Mouse (Mus musculus): Measurements from ENCODE around the gene Dnah17.

Dnah17 gene

DNA sequence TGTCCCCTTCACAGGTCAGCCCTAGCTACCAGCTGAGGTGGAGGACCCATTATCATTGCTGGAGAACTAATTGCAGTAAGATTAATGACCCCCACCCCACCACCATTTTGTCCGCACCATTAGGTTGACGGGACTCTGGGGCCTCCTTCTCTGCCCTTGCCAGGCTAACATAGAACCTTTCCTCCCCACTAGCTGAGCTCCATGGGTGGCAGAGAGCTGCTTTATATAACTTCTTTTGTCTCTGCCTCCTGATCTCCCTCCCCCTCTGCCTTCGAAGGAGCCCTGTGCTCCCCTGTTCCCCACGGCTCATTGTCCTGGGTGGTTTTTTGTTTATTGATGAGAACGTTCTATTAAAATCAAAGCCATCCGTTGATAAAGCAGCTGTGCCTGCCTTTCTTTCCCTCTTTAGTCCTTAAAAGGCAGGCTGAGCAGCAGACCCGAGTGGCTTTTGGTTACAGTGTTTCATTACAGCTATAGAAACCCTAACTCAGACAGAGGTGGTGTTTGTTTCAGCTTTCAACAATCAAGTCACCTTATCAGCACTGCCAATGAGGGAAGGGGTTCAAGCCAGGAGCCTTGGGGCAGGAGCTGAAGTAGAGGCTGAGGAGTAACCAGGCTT lies 12.2 kb upstream of the Dnah17 start:
- no peak for DNase-seq

DNA sequence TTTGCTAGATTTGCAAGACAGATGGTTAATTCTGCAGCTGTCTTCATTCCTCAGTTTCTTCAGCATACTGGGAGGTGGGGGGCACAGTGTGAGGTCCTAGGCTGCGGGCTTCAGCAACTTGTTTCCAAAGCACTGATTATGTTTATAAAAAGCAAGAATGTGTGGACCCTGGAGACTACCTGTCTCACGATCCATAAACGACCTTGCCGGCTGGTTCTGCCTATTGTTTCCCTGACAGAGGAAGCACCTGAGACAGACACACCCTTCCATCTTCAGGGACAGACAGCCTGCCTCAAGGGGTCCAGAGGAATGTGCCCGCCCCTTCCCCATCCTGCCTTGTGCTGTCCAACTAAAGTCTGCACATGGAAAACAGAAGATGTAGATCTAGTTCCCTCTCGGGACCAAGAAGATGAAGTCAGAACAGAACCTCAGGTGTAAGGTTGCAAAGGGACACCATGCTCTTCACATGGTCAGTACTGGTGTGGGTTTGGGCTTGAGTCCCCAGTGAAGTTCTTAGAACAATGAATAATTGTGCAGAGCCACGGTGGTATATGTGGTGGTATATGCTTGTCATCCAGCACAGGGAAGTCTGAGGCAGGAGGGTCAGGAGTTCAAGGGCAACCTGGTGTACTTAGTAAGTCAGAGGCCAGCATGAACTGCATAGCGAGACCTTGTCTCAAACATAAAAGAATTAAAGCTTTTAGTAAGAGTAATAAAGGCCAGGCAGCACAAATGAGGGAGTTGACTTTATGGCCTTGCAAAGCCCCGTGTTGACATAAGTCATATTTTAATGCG lies 10.5 kb upstream of the Dnah17 start:
- no peak for DNase-seq

DNA sequence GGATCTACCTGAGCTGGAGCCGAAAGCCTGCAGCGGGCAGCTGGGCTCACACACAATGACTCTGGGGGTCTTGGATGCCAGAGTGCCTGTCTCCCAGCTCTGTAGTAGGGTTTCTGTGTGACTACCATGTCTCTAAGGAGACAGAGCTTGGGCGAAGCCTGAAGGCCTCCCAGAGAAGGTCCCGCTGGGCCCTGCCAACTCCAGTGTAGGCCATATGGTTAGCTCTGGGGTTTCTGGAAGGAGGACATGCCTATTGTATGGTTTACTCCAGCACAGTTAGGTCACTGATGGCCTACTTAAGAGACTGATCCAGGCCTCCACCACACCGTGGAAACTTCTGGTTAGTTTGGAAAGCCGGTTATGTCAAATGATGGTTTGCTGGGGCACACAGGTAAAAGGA lies 7.9 kb upstream of the Dnah17 start:
- no peak for DNase-seq

DNA sequence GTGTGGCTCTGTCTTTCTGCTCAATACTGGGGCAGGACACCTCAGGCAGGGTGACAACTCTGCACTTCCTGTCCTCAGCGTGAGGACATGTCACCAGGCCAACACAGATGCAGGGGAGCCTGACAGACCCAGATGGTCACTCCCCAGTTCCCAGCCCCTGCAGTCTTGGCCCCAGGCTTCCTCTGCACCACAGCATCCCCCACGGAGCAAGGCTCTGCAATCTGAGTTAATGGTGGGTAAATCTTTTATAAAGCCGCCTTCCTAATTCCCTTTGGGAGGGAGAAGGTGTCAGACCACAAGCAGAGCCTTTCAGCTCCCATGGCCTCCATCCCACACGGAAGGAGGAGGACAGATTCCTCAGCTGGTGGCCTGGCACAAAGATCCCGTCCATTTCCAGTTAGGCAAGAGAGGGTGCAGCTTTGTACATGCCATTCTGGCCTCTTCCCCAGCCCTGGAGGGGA lies 5.8 kb upstream of the Dnah17 start:
- no peak for DNase-seq

DNA sequence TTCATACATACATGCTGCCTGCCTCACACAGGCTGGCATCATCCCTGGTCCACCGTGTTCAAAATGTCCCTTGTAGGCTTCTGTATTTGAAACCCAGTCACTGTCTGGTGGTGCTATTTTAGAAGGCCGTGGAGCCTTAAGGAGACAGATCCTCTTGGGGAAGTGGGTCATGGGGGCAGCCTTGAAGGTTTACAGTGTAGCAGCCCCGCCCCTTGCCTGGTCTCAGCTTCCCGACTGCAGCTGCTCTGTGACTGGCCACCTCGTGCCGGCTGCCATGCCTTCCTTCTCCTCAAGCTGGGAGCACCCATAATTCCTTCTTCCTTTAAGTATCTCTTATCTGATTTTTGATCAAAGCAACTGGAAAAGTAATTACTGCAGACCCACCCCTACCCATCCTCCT lies 4.8 kb upstream of the Dnah17 start:
- no peak for DNase-seq

DNA sequence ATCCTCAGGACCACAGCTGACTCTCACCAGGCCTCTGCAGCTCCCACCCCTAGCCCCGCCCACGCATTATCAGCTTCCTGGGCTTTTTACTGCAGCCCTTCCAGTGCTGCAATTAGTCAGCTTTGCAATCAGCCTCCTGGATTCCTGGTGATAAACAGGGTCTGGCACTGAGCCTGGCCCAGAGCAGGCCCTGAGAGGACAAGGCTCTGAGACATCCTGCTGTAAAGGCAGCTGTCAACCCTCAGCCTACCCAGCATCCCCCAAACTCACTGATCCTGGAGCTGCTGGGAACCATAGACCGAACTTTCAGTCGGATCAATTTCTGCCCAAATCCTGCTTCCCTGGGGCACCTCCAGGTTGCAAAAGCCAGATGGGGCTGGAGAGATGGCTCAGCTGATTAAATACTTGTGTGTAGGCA lies 3.3 kb upstream of the Dnah17 start:
- peak; percentile 70 for DNase-seq

DNA sequence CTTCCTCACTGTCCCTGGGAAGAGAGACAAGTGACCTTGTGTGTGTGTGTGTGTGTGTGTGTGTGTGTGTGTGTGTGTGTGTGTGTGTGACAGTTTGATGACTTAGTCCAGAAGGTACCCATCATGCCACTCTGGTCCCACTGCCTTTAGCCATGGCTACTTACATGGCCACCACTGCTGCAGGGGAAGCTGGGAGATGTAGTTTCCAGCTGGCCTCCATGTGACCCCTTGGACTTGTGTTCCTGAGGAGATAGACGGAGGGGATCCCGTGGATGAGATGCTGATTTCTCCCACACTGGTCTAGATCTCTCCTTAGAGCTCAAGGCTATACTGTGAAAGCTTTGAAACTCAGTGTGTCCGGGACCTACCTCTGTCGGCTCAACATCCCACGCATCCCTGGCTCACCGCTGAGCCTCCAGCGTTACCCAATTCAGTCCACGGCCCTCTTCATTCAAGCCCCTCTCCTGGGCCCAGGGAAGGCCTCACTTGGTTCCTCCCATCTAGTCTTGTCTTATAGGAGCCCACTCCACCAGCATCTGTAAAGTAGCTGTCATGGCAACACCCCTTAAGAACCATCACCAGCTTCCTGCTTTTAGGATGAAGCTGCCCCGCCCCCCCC lies 2.8 kb upstream of the Dnah17 start:
- DNase-seq = no peak

DNA sequence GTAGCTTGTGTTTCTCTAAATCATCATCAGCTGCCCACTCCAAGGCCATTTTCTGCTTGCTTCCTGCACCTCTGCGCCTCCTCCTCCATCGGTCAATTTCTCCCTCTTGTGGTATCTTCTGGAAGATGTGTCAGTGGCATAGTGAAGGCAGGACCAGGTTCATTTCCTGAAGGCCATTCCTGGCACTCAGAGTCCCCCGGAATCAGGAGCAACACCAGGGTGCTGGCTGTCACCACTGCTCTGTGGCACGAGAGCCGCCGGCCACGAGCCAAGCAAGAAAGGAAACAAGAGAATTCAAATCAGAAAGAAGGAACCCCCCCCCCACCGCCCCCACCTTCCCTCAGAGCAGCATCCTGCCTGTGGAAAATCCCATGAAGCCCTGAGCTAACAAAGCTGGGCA lies 1.7 kb upstream of the Dnah17 start:
- DNase-seq = no peak

DNA sequence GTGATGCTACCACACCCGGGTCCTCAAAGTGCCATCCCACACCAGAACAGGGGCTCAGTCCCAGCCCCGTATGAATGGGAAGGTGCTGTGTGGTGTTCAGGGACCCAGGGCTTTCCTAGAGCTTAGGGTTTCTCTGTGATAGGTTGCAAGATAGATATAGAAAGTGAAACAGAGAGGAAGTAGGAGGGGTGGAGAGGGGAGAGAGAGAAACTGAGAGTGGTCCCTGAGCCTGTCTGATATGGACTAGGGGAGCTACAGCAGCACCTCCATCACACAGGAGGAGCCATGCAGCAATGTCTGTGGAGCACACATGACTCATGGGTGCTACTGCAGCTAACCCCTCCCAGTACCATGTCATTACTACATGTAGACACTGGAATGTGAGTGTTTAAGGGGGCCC lies 622 bp downstream of the Dnah17 start:
- DNase-seq = no peak

DNA sequence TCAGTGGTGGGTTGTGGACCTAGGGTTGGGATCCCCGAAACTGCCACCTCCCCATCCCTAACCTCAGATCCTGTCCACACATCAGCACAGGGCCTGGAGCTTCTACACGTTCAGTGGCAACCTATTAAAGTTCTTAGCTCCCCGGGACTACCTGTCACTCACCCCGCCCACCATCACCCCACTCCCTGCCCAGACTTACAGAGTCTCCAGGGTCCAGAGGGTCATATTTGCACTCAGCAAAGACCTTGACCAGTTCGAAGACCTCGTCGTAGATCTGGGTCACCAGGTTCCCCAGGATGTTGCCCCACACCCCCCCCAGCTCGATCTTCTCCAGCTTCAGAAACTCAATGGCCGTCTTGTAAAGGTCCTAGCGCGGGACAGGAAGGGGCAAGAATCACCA lies 8.8 kb downstream of the Dnah17 start:
- DNase-seq = no peak

DNA sequence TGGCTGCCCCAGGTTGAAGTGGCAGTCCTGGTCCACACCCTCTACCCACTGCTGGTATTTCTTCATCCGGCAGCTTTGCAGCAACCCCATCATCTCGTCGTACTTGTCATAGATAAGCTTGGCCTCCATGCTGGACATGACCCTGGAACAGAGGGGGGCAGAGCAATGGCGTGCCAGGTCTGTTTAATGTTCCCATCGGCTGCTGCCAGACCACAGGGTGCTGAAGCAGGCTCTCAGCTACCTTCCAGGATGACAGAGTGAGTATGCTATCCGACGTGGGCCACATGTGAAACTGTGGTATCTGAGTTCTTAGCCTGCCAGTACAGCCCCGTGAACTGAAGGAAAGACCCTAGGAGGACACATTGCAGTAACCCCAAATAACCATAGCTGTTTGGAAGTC lies 11.7 kb downstream of the Dnah17 start:
- no peak for DNase-seq

DNA sequence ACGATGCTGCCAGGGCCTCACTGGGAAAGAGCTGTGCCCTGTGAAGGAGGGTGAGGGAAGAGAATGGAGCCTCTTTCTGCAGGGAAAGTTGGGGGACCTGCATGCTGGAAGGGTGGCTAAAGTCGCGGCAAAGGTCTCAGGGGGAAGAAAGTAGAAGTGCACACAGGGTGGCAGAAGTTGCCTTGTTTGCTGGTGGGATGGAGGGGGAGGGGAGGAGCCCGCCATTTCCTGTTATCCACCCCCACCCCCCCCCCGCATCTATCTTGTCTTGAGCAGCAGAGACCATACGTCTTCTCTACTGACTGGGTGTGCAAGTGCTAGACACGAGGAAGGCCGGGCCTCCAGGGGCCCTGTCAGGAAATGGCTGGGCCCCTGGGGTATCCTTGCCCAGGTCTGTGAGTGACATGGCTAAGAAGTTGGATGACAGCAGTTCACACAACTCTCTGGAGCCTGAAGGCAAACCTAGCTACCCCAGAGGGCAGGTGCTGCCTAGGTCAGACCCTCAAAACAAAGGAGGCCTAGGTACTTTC lies 15.8 kb downstream of the Dnah17 start:
- no peak for DNase-seq

DNA sequence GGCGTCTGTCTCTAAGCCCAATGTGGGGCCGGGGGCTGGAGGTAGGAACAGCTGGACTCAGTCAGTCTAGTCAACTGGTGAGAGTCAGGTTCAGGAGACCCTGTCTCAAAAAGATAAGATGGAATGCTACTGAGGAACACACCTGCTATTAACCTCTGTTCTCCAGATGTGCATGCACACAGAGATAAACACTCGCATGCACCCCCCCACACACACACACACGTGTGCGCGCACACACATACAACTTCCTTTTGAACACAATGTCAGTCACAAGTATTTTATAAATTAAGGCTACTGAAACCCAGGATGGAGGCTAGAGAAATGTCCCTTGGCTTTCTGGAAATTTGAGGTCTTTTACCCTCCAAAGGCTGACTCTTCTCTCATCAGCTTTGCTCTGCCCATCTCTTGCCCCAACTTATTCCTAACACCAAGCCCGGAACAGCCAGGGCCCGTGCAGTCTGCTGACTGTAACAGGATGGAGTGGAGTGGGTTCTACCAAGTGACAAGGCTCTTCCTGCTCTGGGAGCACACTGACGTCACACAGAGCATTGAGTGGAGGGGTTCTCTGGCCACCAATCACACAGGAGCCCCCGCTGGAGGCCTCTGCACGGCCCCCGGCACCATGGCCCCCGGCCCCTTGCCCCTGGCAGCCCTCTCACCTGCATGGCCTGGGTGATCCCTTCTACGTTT lies 16.8 kb downstream of the Dnah17 start:
- no peak for DNase-seq

DNA sequence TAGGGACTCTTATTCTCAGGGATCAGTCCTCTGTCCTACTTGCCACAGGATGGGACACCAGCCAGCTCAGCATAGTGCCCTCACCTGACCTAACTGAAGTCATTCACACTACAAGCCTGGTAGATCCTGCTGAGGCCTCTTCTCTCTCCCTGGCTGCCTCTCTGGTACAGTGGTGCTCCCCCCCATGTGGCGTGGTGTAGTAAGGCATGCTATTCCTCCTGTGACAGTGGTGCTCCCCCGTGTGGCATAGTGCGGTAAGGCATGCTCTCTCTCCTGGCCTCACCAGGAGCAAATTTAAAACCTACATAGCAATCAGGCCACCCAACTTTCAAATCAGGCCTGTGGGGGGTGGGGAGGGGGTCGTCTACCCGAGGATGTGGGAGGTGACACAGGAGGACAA lies 26.4 kb downstream of the Dnah17 start:
- DNase-seq = peak; percentile 82

DNA sequence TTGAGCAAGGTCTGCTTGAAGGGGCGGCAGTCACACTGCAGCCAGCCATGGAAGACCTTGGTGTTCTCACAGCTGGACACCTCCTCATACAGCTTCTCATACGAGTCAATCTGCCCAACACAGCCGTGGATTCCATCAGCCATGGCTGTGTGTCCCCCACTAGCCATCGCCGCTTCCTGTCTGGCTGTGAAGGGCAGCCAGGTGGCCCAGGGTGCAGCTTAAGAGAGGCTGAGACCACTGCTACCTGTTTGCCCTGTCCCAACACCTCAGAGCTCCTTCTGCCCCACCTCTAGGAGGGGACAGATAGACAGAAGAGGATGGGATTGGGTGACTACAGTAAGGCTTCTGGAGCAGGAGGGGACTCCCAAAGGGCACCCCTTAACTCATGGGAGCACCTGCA lies 27.1 kb downstream of the Dnah17 start:
- no peak for DNase-seq

DNA sequence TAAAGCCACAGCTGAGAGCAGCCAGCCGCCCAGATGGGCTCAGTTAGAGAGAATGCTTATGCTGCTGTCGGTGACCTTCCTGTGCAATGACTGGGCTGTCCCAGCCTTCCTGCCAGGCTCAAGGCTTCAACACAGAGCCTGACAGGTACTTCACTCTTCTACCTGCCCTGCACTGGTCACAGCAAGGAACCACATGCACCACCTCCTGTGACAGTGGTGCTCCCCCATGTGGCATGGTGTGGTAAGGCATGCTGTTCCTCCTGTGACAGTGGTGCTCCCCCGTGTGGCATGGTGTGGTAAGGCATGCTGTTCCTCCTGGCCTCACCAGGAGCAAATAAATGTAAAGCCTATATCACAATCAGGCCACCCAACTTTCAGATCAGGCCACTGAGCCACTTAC lies 27.6 kb downstream of the Dnah17 start:
- DNase-seq = peak; percentile 85

DNA sequence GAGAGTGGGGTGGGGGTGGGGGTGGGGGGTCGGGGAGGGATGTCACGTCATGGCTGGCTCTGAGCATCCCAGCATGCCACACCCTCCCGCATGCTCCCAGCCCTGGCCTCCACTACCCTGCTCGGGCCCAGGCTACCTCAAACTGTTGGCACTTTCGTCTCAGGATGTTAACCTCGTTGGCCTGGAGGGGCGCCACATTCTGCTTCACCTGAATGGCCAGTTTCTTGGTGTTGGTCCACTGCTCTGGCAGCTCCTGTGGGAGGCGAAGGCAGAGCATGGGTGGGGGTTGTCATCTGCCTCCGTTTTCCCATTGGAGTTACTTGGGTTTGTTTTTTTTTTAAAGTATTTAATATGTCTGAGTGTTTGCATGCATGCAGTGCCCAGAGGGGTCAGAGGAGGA lies 29.3 kb downstream of the Dnah17 start:
- DNase-seq = no peak

DNA sequence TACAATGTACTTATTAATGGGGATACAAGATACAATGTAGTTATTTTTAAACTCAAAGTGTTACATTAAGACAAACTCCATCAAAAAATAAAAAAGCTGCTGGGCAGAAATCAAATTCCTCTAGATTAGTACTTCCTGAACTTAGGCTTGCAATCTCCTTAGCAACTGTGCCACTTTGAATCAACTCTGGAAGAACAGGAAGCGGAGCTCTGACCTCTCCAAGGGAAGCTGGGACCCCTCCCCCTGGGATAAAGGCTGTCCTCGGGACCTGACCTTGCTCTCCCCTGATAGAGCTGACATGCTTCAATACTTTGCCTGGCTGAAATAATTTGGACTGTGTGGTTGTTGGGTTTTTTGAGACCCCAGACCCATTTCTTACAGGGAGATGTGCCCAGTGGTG lies 33.7 kb downstream of the Dnah17 start:
- no peak for DNase-seq

DNA sequence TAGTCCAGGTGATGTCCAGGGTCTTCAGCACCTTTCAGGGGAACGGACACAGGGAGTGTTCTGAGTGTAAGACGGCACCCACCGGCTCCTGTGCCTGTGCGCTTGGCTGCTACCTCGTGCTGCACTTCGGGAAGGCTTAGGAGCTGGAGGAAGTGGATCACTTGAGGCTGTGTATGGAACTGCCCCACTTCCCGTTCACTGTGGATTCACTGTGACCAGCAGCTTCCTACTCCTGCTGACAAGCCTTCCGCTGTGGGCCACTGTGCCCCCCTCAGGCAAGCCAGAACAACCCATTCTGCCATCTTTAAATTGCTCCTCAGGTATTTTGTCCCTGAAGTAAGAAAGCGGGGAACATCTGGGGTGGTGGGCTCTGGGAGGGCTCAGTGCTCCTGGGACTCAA lies 35.4 kb downstream of the Dnah17 start:
- no peak for DNase-seq

DNA sequence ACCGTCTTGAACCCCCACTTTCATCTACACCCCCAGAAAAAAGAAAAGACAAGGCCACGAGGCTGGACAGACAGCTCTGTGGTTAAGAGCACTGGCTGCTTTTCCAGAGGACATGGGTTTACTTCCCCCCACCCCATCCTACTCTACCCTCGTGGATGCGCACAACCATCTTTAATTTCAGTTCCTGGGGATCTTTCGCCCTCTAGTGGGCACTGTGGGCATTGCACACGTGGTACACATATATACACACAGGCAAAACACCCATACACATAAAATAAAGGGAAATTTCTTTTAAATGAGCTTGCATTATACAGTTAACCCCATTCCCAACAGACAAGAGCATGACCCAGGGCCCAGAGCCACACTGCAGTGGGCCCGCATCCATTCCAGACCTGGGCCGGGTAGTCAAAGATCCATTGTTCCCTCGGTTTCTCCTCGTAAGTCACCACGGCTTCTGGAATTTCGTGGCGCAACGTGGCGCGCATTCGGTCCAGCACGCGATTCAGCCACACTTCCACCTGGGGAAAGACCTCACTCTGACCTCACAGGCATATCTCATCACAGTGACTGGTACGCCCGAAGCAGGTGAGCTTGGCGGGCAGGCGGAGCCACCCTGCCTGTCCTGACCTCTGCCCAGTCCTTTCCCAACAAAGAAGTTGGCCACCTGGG lies 39.3 kb downstream of the Dnah17 start:
- DNase-seq = peak; percentile 36

DNA sequence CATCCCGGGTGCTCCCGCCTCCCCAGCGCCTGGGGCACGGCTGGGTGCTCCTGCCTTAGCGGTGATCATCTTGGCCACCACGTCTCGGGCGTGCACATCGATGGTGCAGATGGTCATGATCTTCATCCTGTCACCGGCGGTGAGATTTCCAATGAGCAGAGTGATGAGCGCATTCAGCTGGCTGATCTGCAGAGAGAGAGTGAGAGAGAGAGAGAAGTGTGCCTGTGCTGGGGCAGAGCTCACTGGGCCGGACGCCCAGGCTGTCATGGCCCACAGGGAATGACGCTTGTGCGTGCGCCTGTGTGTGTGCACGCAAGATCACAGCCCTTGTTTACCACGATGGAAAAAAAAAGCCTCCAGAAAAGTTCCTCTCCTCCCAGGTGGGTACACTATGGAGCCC lies 41.5 kb downstream of the Dnah17 start:
- no peak for DNase-seq

DNA sequence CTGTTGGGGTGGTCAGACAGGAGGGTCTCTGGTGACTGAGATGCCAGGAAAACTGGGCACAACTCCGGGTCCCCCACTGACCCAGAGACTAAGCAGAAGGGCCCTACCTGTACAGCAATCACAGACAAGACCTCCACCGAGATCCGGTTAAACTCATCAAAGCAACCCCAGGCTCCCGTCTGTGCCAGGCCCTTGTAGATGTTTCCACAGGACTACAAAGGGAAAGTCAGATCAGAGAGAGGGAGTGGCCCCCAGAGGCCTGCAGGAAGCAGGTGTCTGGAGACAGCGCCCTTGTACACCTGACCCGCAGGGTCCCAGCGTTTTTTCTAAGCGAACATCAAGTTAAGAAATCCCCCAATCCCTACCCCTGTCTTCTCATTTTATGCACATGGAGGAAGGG lies 44.5 kb downstream of the Dnah17 start:
- no peak for DNase-seq

DNA sequence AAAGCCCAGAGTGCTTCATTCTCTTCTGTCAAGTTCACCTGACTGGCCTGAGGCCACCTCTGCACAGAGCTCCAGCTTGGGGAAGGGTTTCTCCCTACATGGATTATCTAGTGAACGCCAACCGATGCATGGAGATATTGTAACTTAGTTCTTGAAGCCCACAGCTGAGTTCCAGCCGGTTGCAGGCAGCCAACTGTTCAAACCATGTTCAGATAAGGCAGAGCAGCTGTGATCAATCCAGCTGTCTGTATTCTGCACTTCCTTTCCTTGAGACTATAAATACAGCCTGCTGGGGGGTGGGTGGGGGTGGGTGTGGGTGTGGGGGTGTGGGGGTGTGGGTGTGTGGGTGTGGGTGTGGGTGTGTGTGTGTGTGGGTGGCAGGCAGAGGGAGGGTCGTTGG lies 45.3 kb downstream of the Dnah17 start:
- DNase-seq = no peak

All from liver (tissue).